Mouse (Mus musculus): Measurements from ENCODE around the gene Tas1r1. TPM values are rescaled to one million over a fixed set of nuclear protein-coding genes. Genes with fewer than 3 reads are reported as not detected.
"Not testable (repeated sequence)": the region's sequence is repeated elsewhere in the genome, so short reads cannot be mapped to it uniquely, and the experiment has no call there.

The Tas1r1 gene
- total RNA-seq, 2 experiments from 2014 or later, result 0.53 to 0.59 TPM

DNA sequence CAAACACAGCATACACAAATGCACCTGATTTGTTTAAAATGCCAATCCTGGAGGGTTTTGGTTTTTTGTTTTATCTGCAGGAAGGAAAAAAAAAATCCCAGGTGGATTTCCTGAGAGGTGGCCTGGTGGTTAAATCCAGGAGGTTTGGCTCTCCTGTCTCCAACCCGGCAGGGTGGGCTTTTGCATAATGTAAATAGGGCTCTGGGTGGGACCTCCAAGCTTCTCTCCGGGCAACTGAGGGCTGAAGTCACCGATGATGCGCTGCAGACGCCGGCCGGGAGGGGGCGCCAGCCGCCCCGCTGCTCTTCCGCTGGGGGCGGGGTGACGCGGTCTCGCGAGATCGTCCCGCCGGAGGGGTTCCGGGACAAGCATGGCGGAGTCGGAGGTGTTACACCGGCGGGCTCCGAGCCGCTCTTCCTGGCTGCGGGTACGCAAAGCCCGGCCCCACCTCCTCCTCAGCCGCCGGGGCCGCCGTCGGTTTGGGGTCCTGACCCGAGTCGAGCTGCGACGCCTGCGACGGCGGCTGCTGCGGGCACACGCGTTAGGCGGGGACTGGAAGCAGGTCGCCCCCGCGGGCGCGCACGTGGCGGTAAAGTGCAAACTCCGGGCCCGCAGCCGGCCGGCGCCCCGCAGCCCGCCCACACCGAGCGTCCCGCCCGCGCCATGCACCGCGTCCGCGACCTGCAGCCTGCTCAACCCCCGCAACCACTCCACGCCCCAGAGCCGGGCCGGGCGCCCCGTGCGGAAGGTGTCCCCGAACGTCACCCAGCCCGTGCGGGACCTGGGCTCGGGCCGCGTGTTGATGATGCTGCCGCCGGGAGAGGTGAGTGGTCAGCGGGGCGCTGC, 840 bp upstream of the Tas1r1 start, which contains the start of gene Nol9:
Nol9 (plus strand) TSS at position 337 of the 846 bp plus-strand sequence.
- intact Hi-C loops (cut with DNase I), result loop anchor here (1.0 to 2.0 kb wide), 2 partner anchors 57 to 58 kb away; no protein-coding TSS in a partner anchor
- H3K27ac ChIP-seq, result peak within 1 kb of the TSS; percentile 95

DNA sequence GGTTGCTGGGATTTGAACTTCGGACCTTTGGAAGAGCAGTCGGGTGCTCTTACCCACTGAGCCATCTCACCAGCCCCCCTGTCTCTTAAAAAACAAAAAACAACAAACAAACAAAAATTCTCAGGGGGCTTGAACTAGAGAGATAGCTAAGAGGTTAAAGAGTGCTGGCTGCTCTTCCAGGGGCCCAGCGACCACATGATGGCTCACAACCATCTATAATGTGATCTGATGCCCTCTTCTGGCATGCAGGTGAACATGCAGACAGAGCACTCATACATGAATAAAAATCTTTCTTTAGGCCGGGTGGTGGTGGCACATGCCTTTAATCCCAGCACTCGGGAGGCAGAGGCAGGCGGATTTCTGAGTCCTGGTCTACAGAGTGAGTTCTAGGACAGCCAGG, 1.9 kb downstream of the Tas1r1 start:
- peak; percentile 41 for TF ChIP-seq CTCF (IDR thresholded peaks at IDR 0.05)
- H3K27ac ChIP-seq; DNase-seq; H3K4me3 ChIP-seq; intact Hi-C loops (cut with DNase I): not testable (repeated sequence)

More for the DNA sequence above, 840 bp upstream of the Tas1r1 start, which contains the start of gene Nol9:
- TF ChIP-seq CTCF (IDR thresholded peaks at IDR 0.05), result no peak; the same call in 1 of the 2 replicates
- H3K4me3 ChIP-seq, result peak within 1 kb of the TSS; percentile 95
- DNase-seq, result peak; percentile 96

DNA sequence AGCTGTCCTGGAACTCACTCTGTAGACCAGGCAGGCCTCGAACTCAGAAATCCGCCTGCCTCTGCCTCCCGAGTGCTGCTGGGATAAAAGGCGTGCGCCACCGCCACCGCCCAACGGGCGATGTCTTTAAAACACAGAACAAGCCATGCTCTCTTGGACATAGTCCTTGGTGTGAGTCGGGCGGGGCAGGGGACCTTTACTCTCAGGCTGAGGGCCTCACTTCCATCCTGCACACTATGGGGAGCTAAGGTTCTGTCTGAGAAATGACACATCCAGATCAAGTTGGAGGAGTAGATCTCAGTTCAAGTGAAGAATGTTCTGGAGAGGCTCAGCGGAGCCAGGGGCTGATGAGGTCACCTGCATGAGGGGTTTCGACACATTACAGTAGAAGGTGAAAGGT, 5.4 kb downstream of the Tas1r1 start:
- TF ChIP-seq CTCF (IDR thresholded peaks at IDR 0.05), result no peak
- H3K4me3 ChIP-seq, result no peak overlapping the region
- no peak overlapping the region for H3K27ac ChIP-seq
- intact Hi-C loops (cut with DNase I), result no loop called here
- DNase-seq, result no peak

DNA sequence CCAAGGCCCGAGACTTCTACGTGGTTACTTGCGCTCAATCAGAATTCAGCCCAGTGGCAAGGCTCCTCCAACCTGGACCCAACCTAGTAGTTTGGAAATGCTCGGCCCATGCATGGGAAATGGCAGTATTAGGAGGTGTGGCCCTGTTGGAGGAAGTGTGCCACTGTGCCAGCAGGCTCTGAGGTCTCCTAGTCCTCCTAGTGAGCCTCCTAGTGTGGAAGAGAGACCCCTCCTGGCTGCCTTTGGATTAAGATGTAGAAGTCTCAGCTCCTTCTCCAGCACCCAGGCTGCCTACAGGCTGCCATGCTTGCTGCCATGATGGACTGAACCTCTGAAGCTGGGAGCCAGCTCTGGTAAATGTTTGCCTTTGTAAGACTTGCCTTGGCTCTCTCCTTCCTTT, 8.4 kb downstream of the Tas1r1 start:
- intact Hi-C loops (cut with DNase I), result no loop called here
- no peak for DNase-seq
- H3K4me3 ChIP-seq, result no peak overlapping the region
- TF ChIP-seq CTCF (IDR thresholded peaks at IDR 0.05), result no peak
- H3K27ac ChIP-seq, result no peak overlapping the region

DNA sequence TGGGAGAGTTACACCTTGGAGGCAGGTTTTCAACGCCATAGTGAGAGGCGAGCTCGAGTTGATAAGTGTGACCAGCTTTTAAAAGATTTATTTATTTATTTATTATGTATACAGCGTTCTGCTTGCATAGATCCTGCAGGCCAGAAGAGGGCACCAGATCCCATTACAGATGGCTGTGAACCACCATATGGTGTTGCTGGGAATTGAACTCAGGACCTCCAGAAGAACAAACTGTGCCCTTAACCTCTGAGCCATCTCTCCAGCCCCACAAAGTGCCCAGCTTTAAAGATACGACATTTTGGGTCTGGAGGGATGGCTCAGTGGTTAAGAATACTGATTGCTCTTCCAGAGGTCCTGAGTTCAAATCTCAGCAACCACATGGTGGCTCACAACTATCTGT, 9.3 kb downstream of the Tas1r1 start:
- TF ChIP-seq CTCF (IDR thresholded peaks at IDR 0.05), result peak; percentile 53
- intact Hi-C loops (cut with DNase I), result no loop called here
- Histone ChIP-seq H3K4me3 (no peak overlapping the region), H3K27ac (no peak overlapping the region)
- DNase-seq, result no peak

DNA sequence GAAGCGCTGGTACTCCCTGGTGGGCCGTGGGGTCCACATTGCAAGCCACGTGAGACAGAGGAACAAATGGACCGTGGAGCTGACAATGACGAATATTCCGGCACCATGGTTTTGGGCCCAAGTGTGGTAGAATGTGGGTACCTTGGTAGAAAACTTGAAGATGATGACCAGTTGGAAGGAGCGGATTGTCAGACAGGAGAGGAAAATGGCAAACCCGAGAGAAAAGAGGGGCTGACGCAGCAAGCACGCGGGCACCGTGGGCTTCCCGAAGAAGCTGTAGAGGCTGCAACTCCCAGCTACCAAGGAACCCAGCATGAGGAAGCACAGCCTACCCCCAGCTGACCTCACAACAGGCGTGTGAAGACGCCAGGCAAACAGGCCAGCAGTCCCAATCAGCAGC, 9.9 kb downstream of the Tas1r1 start:
- Histone ChIP-seq H3K4me3 (peak overlapping the region; percentile 90), H3K27ac (peak overlapping the region; percentile 95; the same call in 1 of the 2 replicates)
- TF ChIP-seq CTCF (IDR thresholded peaks at IDR 0.05), result no peak
- intact Hi-C loops (cut with DNase I), result no loop called here
- DNase-seq, result no peak

DNA sequence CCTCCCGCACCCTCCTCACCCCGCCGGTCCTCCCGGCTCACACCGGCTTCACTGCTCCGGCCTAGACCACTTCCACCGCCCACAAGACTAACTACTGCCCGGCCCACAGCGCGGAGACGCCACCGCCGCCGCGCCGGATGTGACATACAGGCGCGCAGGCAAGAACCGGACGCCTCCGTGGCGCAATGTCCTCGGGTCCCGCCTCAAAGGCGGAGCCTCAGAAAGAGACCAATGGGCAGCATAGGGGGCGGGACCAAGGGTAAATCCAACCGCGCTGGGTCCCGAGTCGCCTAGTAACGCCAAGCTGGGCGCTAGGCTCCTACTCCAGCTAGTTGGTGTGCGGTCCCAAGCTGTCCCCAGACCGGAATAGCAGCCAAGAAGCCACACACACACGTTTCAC, 10.8 kb downstream of the Tas1r1 start, which contains the start of gene Zbtb48:
Zbtb48 (minus strand) TSS at position 148 of the 400 bp plus-strand sequence.
- intact Hi-C loops (cut with DNase I), result no loop called here
- TF ChIP-seq CTCF (IDR thresholded peaks at IDR 0.05), result no peak
- DNase-seq, result peak; percentile 98
- peak within 1 kb of the TSS; percentile 95 for H3K27ac ChIP-seq
- H3K4me3 ChIP-seq, result peak within 1 kb of the TSS; percentile 90

DNA sequence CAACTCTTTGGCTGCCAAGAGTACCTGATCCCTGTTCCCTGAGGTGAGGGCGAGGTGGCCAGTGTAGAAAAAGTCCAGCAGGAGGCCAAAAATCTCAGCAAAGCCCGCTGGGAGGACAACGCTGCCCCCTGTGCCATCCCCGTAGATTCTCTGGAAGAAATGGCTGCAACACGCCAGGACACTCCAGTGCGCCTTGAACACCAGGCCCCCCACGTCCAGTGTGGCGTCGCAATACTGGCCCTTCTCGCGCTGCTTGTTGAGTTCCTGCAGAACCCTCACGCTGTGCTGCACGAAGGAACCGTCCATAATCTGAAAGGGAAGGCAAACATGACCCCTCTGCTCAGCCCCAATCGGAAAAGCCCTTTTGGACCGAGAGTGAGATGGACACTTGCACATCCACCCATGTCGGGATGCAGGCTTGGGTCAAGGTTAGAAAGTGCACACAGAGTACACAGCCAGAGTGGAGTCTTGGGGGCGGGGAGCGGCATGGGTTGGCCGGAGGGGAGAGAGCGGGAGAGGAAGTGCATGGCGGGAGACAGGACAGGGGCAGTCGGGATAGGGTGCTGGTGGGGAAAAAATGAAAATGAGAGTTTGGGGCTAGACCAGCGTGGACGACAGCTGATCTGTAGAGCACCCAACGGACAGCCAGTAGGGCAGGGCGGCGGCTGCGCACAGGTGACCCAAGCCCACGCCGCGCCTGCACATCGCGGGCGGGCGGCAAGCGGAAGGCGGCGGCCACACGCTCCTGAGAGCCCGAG, 11.4 kb downstream of the Tas1r1 start:
- Histone ChIP-seq H3K4me3 (peak overlapping the region; percentile 90), H3K27ac (peak overlapping the region; percentile 95)
- DNase-seq, result peak; percentile 19
- intact Hi-C loops (cut with DNase I), result no loop called here
- TF ChIP-seq CTCF (IDR thresholded peaks at IDR 0.05), result no peak

DNA sequence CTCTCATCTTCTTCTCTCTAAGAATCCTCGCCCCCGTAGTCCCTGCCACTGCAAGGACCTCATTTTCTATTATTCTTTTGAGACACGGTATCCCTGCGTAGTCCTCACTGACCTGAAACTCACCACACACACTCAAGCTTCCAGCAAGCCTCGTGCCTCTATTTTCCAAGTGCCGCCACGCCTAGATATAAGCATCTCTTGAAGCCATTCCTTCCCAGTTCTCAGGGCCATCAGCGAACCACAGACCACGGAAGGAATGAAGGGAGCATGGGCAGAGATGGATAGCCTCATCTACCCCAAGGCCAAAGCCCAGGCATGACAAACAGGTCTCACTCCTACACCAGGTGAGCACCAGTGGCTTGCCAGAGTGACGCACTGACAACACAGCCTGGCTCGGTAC, 13.8 kb downstream of the Tas1r1 start:
- Histone ChIP-seq H3K27ac (no peak overlapping the region), H3K4me3 (no peak overlapping the region)
- intact Hi-C loops (cut with DNase I), result no loop called here
- no peak for DNase-seq
- no peak for TF ChIP-seq CTCF (IDR thresholded peaks at IDR 0.05)

DNA sequence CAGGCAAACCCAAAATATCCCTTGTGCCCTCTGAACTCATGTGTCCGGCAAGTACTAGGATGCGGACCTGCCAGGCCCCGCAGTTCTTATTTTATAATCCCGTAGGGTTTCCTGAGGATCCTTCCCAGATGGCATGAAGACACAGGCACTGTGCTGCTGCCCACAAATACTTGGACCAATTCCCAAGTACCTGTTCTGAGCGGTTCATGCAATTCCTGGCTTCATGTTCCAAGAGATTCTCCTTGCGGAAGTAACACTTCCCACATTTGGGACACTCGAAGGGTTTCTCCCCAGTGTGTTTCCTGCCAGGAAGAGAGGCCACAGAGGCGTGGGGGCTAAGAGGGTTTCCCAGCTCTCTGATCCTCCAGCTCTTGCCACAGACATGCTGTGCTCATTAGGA, 15.9 kb downstream of the Tas1r1 start:
- Histone ChIP-seq H3K4me3 (no peak overlapping the region), H3K27ac (no peak overlapping the region)
- intact Hi-C loops (cut with DNase I), result no loop called here
- no peak for TF ChIP-seq CTCF (IDR thresholded peaks at IDR 0.05)
- DNase-seq, result no peak

DNA sequence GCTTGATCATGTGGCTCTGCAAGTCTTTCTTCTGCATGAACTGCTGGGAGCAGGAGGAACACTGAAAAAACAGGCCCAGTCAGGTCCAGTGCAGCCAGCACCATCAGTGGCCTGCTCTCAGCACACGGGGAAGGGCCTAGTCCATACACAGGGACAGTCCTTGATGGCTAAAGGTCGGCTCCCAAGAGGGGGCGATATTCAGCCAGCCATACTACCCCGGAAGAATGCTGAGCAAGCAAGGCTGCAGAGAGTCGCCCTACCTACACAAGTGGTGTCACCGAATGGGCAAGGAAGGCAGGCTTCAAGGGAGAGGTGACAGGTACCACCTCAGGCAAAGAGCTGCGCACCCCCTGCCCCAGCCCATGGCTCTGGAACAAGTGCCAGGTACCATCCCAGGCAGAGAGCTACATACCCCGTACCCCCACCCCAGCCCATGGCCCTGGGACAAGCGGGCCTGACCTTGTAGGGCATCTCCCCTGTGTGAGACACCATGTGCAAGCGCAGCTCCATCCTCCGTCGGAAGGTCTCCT, 16.7 kb downstream of the Tas1r1 start:
- Histone ChIP-seq H3K4me3 (no peak overlapping the region), H3K27ac (no peak overlapping the region)
- intact Hi-C loops (cut with DNase I), result no loop called here
- no peak for DNase-seq
- peak; percentile 22; the same call in 1 of the 2 replicates for TF ChIP-seq CTCF (IDR thresholded peaks at IDR 0.05)

DNA sequence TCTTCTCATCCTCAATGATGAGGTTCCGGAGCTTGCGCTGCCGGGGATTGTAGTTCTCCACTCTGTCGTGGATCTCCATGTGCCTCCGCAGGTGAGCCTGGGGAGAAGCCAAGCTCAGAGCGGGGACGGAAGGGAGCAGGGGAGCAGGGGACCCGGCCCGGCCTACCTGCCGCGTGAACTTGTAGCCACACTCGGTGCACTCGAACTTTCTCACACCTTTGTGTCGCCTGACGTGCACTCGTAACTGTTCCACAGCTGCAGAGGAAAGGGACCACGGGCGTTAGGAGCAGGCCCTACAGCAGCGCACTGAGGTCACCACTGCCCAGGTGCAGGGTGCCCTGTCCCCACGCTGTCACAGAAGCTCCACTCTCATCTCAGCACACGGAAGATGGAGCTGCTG, 18.3 kb downstream of the Tas1r1 start:
- no peak overlapping the region for H3K4me3 ChIP-seq
- intact Hi-C loops (cut with DNase I), result no loop called here
- no peak for TF ChIP-seq CTCF (IDR thresholded peaks at IDR 0.05)
- no peak for DNase-seq
- no peak overlapping the region for H3K27ac ChIP-seq

DNA sequence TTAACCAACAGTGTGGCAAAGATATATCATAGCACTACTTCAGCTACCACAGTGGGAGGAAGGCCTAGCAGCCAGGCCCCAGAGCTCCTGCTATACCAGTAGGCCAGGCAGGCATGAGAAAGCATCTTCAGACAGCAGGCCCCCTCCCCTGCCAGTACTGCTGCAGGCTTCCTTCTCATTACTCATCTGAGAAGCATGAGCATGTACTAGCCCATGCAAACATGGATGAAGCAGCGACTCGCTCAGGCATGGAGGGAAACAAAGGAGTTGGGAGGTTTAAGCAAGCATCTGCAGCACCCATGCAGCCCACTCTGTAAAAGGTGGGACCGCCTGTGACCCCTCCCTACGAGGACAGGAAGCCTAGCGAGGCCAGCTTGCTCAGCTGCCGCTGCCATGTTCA, 19.3 kb downstream of the Tas1r1 start:
- intact Hi-C loops (cut with DNase I), result no loop called here
- no peak for DNase-seq
- TF ChIP-seq CTCF (IDR thresholded peaks at IDR 0.05), result no peak
- Histone ChIP-seq H3K4me3 (no peak overlapping the region), H3K27ac (no peak overlapping the region)
